Mouse (Mus musculus): ENCODE measurements at regions not wholly inside any gene's neighbourhood (a gene's known extent, or its start where the extent isn't known, plus 50 kb on each side); places are given as distances from the start of the nearest gene placed in this dataset.

DNA sequence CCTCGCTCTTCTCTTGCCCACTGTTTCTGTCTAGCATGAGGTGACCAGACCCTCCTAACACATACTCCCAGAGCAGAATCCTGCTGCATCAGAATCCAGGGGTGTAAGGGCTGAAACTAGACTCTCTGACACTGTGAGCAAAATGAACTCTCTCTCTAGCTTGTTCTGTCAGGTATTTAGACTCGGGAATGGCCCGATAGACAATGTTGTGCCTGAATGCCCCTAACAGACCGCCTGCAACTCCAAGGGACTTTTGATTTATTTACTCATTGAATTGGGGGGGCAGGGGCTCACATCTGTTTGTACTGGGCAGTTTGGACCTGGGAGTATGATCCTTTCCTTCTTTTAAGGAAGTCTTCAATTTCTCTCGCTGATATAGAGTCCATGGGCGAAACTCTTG lies 469.3 kb upstream of the Trpc7 start:
- no peak for DNase-seq (ENCODE audit: low spot score)

DNA sequence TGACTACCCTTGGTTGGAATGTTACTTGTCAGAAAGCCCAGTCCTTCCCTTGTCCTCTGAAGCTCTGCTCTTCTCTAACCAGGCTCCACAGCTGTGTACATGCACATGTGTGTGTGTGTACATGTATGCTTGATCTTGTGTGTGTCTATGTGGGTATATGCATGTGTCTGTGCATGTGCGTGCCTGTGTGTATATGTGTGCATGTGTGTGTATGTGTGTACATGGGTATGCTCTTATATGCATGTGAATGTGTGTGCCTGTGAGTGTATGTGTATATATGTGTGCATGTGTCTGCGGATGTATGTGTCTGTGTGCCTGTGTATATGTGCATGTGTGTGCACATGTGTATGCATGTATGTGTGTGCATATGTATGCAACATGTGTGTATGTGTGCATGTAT lies 468.6 kb upstream of the Trpc7 start:
- no peak for DNase-seq (ENCODE audit: low spot score)

DNA sequence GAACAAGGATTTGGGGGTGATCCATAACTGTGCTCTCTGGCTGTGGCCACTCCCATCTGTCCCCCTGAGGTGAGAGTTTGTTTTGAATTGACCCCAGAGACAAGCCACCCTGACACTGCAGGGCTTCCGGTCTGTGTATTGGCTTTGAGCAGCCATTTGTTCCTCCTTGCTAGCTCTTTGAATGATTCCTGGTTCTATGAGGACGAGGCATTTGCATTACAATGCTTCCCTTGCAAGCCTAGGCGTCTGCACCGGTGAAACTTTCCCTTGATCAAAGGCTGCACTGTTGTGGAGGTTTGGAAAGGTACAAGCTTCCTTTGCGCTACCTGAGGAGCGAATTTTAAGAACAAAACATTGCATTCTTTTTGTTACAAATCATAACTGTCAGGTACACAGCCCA lies 466.8 kb upstream of the Trpc7 start:
- no peak for DNase-seq (ENCODE audit: low spot score)

DNA sequence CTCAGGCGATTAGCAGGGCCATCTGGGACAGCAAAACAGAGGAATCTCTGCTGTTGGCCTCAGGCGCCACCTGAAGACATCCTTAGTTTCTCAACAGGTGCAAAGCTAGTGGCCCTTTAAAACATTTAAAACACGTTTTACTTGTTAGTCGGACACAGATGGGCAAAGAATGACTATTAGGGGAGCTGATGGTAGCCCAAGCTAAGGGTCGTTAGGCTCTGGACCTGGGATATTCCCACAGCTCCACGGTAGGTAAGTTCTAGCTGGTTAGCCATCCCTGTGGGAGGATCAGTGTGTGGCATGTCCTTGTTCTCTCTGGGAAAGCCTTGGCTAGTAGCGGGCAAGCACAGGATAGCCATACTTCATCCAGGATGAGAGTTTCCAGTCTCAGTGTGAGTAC lies 465.5 kb upstream of the Trpc7 start:
- no peak for DNase-seq (ENCODE audit: low spot score)

DNA sequence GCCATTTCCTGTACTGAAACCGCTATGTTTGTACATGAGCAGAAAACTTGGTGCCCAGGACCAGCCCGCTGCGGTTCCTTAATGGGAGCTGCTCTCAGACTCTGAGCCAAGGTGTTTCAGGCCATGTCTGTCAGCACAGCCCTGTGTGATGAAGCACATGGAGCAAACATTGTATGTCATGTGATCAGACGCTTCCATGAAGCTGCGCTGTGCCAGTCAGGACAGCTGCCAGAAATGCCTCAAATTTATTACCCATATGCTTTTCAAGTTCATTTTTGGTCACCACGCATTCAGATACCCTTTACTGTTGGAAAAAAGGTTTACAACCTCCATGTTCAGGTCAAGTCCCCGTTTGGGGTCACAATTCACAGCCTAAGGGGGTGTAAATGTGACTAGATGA lies 458.8 kb upstream of the Trpc7 start:
- no peak for DNase-seq (ENCODE audit: low spot score)

DNA sequence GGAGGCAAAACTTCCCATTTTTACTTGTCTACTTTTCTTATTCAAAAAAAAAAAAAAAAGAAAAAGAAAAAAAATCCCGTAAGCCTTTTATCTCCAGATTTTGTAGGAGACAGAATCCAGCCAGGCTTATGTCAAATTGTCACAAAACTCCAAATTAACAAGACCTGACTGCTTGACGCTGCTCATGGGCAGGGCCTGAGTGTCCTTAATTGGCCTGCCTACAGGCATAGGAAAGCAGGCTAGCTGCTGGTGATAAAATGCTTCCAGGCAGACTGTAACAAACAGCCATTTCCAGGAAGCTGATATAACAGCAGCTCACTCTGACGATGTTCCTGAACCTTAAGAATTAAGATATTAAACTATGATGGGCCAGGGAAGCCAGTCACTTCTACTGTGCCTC lies 458.2 kb upstream of the Trpc7 start:
- DNase-seq (ENCODE audit: low spot score), result no peak

DNA sequence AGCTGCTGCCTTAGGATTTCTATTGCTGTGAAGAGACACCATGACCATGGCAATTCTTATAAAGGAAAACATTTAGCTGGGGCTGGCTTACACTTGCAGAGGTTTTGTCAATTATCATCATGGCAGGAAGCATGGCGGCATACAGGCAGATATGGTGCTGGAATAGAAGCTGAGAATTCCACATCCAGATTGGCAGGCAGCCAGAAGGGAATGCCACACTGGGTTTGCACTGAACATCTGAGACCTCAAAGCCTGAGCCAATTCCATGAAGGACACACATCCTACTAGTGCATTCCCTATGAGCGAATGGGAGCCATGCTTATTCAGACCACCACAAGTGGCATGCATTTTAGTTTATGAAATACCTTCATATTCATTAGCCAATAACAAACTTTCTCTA lies 455.0 kb upstream of the Trpc7 start:
- no peak for DNase-seq (ENCODE audit: low spot score)

DNA sequence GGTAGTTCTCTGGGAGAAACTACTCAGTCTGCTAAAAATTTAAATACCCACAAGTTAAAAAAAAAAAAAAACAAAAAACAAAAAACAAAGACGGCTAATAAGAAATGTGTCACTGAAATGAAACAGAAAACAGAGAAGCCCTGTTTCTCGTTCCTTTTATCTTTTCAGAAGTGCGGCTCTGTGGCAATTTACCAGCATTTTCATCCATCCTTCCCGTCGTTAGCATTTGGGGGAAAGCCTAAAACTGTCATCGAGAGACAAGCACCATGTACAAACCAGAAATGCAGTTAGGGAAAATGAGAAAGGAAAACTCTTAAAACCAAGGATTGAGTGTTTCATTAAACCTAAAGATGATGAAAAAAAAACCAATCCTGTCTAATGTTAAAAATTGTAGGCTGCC lies 442.9 kb upstream of the Trpc7 start:
- no peak for DNase-seq (ENCODE audit: low spot score)

DNA sequence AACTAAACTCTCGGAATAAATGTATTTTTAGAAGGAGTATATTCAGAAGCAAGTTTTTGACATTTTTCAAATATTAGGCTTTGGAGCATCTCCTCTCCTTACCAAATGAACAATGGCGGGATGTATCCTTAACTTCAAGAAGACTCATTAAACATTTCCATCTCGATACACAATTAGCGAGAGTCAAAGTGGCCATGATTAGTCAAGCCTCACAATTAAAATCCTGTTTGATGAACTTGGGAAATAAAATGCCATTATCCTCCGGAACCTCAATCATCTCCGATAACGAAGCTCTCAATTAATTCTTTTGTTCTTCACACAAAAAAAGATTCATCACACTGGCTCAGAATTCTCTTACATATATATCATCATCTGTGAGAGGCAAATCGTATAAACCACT lies 440.8 kb upstream of the Trpc7 start:
- DNase-seq (ENCODE audit: low spot score), result no peak

DNA sequence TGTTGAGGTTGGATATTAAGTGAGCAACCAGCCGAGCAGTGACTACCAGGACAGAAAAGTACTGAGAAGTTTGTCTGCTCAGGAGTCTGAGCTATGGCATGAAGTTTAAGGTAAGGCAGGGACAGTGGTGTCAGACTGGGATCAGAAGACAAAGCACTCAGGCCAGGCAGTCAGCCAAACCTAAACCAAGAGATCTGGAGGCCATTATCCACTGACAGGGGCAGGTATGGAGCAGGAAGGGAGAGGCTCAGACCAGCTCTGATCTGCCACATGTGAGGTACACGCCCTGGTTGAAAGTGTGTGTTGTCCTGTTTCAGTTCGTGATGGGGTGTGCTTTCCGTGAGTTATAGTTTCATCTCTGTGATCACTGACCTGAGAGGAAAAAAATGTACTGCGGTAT lies 437.2 kb upstream of the Trpc7 start:
- DNase-seq (ENCODE audit: low spot score), result no peak

DNA sequence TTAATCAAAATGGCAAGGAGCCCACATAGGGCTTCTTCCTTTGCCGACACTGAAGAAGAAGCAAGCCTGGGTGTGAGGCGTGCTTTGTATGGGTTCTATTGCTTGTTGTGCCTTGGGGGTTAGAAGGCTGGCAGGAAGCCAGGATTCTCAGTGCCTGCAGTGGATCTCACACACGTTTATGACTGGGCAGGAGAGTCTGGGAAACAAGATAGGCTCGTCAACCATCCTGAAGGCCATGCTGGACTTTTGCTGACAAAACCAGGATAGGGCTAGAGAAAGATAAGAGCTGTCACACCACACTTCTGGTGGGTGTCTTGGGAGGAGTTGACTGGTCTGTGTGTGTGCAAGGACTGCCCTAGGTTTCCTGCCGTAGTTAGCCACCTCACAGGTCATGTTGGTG lies 436.1 kb upstream of the Trpc7 start:
- no peak for DNase-seq (ENCODE audit: low spot score)

DNA sequence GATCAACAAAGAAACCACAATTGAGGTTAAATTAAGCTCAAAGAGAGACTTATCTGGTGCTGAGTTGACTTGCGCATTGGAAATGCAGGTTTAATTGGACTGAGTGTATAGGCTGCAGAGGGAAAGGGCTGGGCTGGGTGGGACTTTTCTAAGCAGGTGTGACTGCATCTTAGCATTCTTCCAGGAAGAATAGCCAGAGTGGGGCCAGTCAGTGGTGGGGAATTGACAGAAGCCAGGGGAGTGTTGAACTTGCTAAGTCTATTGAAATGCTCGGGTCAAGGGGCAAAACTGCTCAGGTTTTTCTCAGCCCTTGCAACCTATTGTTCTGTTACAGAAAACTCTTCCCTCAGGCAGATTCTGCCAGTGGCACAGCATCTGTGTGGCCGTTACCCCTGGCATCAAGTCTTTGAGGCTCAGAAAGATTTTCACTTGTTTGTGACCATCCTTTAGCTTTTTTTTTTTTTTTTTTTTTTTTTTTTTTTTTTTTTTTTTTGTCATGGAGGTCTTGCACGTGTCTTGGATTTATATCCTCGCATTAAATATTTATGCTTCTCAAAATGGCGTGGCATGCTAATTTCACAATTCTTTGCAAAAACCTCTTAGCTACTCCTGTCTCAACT lies 429.6 kb upstream of the Trpc7 start:
- DNase-seq (ENCODE audit: low spot score), result no peak

DNA sequence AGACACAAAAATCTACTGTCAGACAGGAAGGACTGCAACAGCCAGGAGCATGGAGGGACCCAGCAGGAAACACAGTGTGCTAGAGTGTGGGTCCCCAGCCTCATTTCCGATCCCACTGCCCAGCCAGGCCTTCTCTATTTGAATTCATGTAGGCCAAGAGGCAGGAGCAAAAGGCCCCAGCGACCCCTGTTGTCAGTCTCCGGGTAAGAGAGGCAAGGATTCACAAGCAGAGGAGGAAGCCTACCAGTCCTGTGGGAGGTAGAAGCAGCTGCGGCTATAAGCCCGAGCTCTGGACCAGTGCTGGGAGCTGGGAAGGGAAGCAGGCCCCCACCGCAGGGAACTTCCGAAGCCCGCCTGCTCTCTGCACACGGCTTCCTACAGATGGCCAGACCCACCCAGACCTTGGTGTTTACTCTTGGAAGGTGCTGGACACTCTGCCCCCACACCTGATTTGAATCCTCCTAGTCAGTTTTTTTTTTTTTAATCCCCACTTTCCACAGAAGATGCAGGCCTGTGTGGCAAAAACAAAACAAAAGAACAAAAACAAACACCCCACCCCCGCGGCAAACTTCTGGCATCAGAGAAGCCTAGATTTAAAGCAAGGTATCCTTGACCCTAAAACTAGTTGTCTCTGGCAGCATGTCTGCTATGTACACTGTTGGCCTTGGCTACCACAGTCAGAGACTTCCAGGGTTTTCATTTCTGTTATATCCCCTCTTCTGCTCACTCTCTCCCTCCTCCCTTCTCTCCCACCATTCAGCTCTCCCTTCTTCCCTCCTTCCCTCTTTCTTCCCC lies 420.6 kb upstream of the Trpc7 start:
- no peak for DNase-seq (ENCODE audit: low spot score)

DNA sequence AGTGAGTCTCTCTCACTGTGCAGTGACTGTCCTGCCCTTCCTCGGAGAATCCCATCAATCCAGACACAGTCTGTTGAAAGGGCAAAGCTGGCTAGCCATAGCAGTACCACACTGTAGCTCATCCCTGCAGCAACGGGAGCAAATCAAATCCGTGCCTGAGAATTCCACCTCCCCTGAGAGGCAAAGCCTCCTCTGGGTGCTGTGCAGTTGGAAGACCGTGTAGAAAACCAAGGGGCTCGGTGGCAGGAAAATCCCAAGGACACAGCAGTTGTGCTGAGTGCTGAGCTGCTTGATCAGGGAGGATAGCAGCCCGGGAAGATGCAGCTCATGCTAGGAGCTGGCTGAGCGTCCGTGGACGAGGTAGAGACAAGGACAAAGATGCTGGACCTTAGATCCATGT lies 418.7 kb upstream of the Trpc7 start:
- no peak for DNase-seq (ENCODE audit: low spot score)

DNA sequence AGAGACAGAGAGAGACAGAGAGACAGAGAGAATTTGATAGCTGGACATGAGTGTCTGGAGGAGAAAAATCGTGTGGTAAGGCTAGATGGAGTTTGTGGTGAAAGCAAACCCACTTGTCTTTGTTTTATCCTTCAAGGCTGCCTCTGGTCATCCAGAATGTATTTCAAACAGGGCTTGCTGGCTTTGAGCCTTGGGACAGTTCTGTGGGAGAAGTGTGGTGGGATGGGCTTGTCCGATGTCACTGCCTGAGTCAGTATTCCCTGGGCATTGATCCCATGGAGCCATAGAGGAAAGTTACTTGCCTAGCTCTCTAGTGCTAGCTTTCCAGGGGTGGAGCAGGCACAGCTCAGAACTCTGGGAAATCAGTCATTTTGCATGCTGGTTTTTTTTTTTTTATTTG lies 417.9 kb upstream of the Trpc7 start:
- DNase-seq (ENCODE audit: low spot score), result no peak

DNA sequence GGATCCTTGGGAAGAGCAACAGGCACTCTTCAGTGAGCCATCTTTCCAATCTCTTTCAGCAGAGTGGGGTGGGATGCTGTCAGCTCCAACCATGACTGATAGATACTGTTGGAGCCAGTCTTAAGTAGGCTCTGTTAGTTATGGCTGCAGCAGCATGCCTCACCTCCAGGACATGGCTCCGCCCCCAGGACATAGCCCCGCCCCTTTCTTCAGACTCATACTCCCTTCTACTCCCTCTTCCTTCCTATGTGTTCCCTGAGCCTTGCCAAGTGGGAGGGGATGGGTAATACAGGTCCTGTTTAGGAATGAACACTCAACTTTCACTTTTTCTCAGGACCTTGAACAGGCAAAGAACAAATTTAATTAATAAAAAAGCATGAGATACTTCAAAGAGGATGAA lies 415.4 kb upstream of the Trpc7 start:
- DNase-seq (ENCODE audit: low spot score), result no peak

DNA sequence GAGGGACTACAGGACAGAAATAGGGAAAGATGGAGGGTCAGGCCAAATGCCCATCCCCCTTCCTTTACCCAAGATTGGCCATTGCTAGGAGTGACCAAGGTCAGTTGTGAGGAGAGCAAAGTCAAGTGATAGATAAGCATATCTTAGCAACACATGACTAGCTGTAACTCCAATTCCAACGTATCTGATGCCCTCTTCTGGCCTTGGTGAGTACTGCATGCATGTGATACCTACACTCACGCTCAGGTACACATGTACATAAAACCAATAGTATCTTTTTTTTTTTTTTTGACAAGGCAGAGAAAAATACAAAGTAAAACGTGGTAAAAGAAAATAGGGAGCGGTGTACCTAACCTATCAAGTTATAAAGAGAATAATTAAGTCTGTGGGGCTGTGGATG lies 413.8 kb upstream of the Trpc7 start:
- DNase-seq (ENCODE audit: low spot score), result no peak

DNA sequence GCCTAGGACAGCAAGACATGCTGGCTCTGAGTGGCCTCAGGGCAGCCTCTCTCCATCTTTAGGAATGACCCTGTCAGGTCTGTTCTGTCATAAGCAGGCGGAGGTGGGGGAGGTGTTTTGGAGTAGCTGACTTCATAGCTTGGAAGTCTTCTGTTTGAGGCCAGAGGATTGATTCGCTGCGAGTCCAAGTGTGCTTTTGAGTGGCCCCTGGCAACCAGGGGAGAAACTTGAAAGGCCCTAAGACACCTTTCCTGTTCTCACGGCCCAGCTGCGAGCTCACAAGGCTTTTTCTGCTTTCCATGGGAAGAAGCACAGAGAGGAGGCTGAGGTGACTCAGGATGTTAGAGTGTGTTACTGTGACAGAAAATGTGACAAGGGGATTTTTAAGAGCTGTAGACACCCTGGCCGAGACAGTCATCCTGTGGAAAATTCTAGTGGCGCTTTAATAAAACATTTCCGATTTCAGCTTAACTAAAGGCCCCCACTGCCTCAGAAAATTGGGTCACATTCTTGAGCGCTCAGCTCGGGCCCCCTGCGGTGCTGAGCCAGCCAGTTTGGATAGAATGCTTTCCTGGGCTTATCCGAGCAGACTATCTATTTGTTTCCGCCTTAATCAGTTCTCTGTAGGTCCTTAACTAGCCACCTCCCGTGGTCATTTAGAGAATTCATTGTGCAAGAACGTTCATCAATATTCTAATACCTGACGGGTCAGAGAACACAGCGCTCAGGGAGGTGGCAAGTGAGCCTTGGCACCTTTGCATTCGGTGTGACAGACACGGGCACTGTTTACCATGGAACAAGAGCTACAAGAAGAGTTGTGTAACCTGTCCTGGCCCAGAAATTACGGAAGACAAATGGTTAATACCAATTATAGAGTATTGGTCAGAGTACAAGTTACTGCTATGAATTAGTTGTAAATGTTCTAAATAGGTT lies 412.4 kb upstream of the Trpc7 start:
- DNase-seq (ENCODE audit: low spot score), result no peak

DNA sequence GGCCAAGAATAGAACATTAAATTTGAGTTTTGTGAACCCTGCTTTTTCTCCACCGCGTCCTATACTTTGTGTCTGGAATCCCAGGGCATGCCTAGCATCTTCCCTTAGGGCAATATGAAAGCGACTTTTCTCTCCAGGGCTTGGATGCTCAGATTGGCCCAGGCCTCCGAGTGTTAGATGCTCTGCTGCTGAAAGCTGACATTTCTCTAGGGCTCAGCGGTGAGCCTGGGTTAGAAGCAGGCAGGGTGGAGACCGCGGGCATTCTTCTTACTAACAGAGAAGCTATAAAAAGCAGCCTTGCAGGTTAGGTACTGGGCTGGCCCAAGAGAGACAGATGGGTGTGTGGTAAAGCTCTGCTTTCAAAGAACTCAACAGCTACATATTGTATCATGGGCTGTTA lies 409.8 kb upstream of the Trpc7 start:
- DNase-seq (ENCODE audit: low spot score), result no peak

DNA sequence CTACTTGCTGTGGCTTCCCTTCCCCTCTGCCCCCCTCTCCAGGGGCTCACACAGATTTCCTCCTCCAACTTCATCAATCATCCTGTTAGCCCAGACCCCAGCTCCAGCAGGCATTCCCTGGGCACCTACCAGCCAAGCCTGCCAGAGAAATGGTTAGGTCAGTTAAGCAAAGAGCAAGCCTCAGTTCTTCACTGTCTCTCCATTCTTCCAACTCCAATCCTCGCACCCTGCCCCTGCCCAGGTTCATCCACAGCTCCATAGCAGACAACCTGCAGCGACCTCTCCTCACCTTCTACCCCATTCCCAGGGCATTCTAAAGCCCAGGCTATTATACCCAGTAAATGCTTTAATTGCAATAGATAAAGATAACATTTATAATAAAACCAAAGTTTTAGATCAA lies 408.0 kb upstream of the Trpc7 start:
- no peak for DNase-seq (ENCODE audit: low spot score)

DNA sequence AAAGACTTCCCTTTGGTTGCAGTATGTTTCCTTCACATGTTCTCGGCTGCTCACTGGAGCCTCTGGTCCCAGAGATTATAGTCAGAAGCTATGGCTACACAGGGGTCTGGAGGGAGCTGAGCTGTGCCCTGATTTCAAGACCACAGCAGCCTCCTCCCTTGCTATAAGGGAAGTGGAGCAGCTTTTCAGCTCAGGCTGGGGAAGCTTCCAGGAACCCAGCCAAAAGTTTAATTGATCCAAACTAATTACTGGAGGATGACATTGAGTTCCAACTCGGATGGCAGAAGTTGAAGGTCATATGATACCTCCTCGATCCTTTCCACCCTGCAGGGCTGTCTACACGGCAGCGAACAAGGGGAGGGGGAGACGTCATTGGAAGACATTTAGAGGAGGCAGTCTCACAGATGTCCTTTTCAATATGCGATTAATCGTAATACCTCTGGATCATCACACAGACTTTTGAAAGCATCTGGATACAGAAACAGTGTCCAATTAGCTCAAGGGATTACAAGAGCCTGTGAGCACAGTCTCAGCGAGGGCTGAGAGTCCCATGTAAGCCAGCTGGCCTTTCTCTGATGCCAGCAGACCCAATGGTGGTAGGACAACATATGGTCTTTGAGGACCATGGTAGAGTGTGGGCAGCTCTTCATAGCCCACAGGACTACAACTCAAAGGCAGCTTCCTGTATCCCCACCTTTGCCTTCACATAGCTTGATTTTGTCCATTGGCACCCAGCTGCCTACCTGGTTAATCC lies 396.1 kb upstream of the Trpc7 start:
- no peak for DNase-seq (ENCODE audit: low spot score)

DNA sequence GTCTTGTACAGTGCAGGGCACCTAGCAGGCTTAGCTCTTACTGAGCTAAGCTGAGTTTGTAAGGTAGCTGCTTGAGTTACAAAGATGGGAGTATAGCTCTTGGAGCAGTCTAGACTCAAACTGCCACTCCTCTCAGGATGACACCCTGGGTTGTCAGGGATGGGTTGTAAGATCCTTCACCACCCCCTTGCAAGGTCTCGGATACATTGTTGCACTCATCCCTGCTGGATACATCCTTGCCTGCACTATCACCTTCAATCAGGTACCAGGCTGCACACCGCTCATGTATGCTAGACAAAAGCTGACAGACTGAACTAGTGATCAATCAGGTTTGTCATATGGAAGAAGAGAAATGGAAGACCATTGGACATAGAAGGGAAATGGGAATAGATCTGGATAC lies 390.4 kb upstream of the Trpc7 start:
- DNase-seq (ENCODE audit: low spot score), result no peak
